Mouse (Mus musculus): ENCODE results near the gene Aif1l.
"Not testable (repeated sequence)": the region's sequence is repeated elsewhere in the genome, so short reads cannot be mapped to it uniquely, and the experiment has no call there.

Aif1l gene

DNA sequence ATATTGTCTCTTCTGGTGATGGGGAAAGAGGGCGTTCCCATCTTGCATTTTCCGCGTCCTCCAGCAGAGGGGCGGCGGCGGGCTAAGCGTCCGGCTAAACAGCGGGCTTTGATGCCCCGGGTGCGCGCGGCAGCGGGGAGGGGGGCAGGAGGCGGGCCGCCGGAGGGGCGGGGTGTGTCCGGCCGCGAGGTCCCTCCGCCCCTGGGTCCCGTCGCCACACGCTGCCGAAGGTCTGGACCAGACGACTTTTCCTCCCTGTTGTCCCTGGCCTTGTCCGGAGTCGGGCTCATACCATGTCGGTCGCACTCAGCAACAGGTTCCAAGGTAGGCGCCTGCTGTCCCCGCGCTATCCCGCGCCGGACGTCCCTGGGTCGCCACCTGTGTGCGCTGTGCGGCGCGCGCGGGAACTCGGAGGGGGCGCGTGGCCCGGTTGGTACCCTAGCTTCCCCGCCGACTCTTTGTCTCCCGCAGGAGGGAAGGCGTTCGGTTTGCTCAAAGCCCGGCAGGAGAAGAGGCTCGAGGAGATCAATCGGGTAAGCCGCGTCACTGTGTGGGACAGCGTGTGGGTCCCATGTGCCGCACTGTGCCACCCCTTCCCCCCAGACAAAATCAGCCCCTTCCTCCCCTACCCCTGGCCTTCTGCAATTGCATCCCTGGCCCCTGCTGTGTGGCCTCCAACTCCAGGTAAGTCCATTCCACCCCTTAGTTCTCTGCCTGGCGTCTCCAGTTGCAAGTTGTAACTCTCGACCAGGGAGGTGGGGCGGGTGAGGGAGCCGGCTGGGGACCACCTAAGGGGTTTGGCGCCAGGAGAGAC lies at the start of gene Aif1l:
Aif1l (plus strand) TSS at position 82 of the 814 bp plus-strand sequence.
- peak in 1 of 2 experiments; percentile 31 for DNase-seq (ENCODE audit: low spot score in 2 of 2)

DNA sequence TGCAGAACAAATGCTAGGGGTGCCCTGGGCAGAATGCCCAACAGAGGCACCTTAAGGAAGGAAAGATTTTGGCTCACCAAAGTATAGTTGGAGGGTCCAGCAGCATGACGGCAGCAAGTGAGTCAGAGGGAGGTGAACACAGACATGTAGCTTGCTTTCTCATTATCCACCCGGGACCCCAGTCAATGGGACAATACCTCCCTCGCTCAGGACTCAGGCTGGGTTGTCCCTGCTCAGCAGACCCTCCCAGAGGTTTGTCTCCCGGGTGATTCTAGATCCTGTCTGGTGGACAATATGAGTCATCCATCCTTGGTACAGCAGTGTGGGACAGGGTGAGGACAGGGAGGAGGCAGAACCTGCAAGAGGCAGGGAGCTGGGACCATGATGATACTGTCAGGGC lies 49.0 kb upstream of the Aif1l start:
- no peak for DNase-seq (ENCODE audit: low spot score in 2 of 2)

- DNase-seq (ENCODE audit: low spot score in 2 of 2) = no peak
Observed at GRCm38 (mm10) chr2:31901659-31902362, 48.1 kb upstream of the Aif1l start.

GRCm38 (mm10) chr2:31904089-31904488 lies 45.9 kb upstream of the Aif1l start:
- no peak for DNase-seq (ENCODE audit: low spot score in 2 of 2)

GRCm38 (mm10) chr2:31904622-31905021 lies 45.3 kb upstream of the Aif1l start:
- DNase-seq (ENCODE audit: low spot score in 2 of 2) = no peak

DNA sequence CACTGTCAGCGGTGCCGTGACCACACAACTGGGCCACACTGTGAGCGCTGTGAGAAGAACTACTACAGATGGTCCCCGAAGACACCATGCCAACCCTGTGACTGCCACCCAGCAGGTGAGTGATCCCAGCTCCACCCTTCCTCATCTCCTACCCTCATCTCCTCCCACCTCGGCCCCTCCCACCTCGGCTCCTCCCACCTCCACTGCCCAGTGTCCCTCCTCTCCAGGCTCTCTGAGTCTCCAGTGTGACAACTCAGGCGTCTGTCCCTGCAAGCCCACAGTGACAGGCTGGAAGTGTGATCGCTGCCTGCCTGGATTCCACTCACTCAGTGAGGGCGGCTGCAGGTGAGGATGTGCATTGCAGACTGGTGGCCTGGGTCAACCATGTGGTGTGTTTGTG lies 44.3 kb upstream of the Aif1l start:
- DNase-seq (ENCODE audit: low spot score in 2 of 2) = no peak

- peak in 1 of 2 experiments; percentile 33 for DNase-seq (ENCODE audit: low spot score in 2 of 2)
Observed at GRCm38 (mm10) chr2:31906407-31906806, 43.5 kb upstream of the Aif1l start.

- no peak for DNase-seq (ENCODE audit: low spot score in 2 of 2)
Observed at GRCm38 (mm10) chr2:31912575-31912974, 37.4 kb upstream of the Aif1l start.

GRCm38 (mm10) chr2:31914213-31914612 lies 35.7 kb upstream of the Aif1l start:
- DNase-seq (ENCODE audit: low spot score in 2 of 2) = not testable (repeated sequence)

DNA sequence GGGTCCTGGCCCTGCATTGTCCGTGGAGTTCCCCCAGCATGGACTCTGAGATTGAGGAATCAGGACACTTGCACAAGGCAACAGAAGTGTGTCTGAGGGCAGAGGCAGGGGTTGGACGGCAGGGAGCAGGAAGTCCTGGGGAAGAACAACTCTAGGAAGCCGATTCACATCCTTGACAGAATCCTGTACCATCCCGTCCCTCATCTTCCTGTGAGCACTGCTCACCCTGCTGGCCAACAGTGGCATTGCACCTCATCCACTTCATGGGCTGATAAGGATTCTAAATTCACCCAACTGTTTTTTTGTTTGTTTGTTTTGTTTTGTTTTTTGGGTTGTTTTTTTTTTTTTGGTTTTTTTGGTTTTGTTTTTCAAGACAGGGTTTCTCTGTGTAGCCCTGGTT lies 34.8 kb upstream of the Aif1l start:
- DNase-seq (ENCODE audit: low spot score in 2 of 2) = peak in 1 of 2 experiments; percentile 73

- DNase-seq (ENCODE audit: low spot score in 2 of 2) = peak in 1 of 2 experiments; percentile 24
Observed at GRCm38 (mm10) chr2:31917636-31918035, 32.3 kb upstream of the Aif1l start.

GRCm38 (mm10) chr2:31923645-31924044 lies 26.3 kb upstream of the Aif1l start:
- no peak for DNase-seq (ENCODE audit: low spot score in 2 of 2)

- DNase-seq (ENCODE audit: low spot score in 2 of 2) = no peak
Observed at GRCm38 (mm10) chr2:31924811-31925210, 25.1 kb upstream of the Aif1l start.

DNA sequence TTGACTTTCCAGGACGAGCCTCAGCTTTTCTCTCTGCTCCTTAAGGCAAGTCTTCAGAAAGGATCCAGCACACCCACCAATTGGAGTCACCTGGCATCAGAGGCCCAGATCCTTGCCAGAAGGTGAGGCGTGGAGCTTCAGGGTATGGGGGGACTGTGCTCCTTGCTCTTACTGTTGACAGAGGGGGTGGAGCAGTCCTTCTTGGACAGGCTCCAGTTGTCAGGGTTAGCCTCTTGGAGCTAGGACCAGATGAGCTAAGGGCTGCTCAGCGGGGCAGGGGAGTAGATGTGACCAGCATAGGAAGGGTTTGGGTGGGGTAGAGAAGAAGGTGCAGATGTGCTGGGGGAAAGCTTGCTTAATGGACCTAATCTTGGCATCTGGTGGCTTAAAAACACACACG lies 24.0 kb upstream of the Aif1l start:
- no peak for DNase-seq (ENCODE audit: low spot score in 2 of 2)

- no peak for DNase-seq (ENCODE audit: low spot score in 2 of 2)
Observed at GRCm38 (mm10) chr2:31929664-31930063, 20.3 kb upstream of the Aif1l start.

GRCm38 (mm10) chr2:31934551-31934950 lies 15.4 kb upstream of the Aif1l start:
- no peak for DNase-seq (ENCODE audit: low spot score in 2 of 2)

GRCm38 (mm10) chr2:31935054-31935453 lies 14.9 kb upstream of the Aif1l start:
- DNase-seq (ENCODE audit: low spot score in 2 of 2) = no peak

DNA sequence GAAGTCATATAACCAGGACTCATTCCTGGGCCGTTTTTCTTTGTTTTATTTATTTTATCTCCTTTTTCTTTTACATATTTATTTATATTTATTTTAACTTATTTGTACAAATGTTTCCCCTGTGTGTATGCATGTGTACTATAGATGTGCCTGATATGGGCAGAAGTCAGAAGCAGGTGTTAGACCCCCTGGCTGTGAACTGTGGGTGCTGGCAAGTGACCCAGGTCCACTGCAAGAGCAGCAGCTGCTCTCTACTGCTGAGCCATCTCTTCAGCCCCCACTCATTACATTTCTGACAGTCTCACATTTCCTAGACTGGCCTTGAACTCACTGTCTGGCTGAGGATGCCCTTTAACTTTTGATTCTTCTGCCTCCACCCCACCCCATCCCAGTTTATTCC lies 11.6 kb upstream of the Aif1l start:
- no peak for DNase-seq (ENCODE audit: low spot score in 2 of 2)

DNA sequence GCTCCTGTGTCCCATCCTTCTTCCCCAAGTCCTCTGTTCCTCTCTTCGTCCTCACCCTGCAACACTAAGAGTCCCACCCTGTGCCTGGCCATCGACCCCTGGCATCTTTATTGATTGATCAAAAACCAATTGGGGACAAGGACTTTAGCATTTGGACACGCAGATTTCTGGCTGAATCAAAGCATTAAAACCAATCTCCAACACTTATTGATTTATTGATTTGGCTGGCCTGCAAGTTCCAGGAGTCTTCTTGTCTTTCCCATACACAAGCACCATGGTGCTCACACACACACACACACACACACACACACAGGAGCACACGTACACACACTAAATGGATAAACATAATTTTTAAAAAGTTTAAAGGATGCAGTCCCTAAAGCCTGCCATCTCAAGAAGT lies 6.9 kb upstream of the Aif1l start:
- no peak for DNase-seq (ENCODE audit: low spot score in 2 of 2)

- DNase-seq (ENCODE audit: low spot score in 2 of 2) = no peak
Observed at GRCm38 (mm10) chr2:31945580-31945979, 4.4 kb upstream of the Aif1l start.

GRCm38 (mm10) chr2:31948392-31948791 lies 1.5 kb upstream of the Aif1l start:
- no peak for DNase-seq (ENCODE audit: low spot score in 2 of 2)

GRCm38 (mm10) chr2:31948801-31949200 lies 1.1 kb upstream of the Aif1l start:
- DNase-seq (ENCODE audit: low spot score in 2 of 2) = no peak

DNA sequence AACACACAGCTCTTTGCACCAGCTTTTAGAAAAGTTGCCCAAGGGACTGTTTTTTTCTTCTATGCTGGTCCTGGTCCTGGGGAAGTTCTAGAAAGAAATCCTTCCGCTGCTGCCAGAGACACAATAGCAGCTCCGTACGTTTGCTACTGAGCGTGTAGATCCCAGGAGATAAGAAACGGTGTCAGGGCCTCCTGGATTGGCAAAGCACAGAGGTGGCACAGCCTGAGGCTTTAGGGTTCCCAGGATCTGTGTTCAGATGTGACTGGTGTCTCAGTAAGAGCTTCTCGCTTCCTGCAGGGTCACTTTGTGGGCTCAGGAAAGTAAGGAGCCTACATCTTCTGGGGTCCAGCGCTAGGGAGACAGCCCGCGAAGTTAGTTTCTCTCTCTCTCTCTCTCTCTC lies 1.0 kb downstream of the Aif1l start:
- DNase-seq (ENCODE audit: low spot score in 2 of 2) = no peak

Measured in frontal cortex, postnatal 14 days (tissue).